Mouse (Mus musculus) spleen, postnatal 4 days (tissue): ENCODE measurements around the gene Gm49721.
"Not testable (repeated sequence)": the region's sequence is repeated elsewhere in the genome, so short reads cannot be mapped to it uniquely, and the experiment has no call there.

ENCODE experiments used
- DNase-seq, 2 experiments: peaks; one replicate each; pipeline ENCODE4 v3.0.0; 2022; ENCODE audit warnings: low spot score in 2 of 2

The Gm49721 gene

GRCm38 (mm10) chr17:6980144-6980543 lies 1.4 kb downstream of the Gm49721 start:
- not testable (repeated sequence) for DNase-seq

- DNase-seq, result not testable (repeated sequence)
Measured at GRCm38 (mm10) chr17:6986118-6986517, 7.4 kb downstream of the Gm49721 start.

GRCm38 (mm10) chr17:6995504-6995903 lies 16.8 kb downstream of the Gm49721 start:
- not testable (repeated sequence) for DNase-seq

- DNase-seq, result not testable (repeated sequence)
Measured at GRCm38 (mm10) chr17:6996826-6997225, 18.1 kb downstream of the Gm49721 start.

GRCm38 (mm10) chr17:6997778-6998490 lies 19.2 kb downstream of the Gm49721 start:
- not testable (repeated sequence) for DNase-seq

GRCm38 (mm10) chr17:7001790-7002585 lies 23.3 kb downstream of the Gm49721 start:
- DNase-seq, result not testable (repeated sequence)

- not testable (repeated sequence) for DNase-seq
Measured at GRCm38 (mm10) chr17:7003392-7003791, 24.7 kb downstream of the Gm49721 start.

GRCm38 (mm10) chr17:7005646-7006045 lies 26.9 kb downstream of the Gm49721 start:
- DNase-seq, result not testable (repeated sequence)

- DNase-seq, result not testable (repeated sequence)
Measured at GRCm38 (mm10) chr17:7008885-7009284, 30.2 kb downstream of the Gm49721 start.

- DNase-seq, result not testable (repeated sequence)
Measured at GRCm38 (mm10) chr17:7009440-7009839, 30.7 kb downstream of the Gm49721 start.

GRCm38 (mm10) chr17:7009901-7010300 lies 31.2 kb downstream of the Gm49721 start:
- not testable (repeated sequence) for DNase-seq

- DNase-seq, result not testable (repeated sequence)
Measured at GRCm38 (mm10) chr17:7014190-7014589, 35.5 kb downstream of the Gm49721 start.

GRCm38 (mm10) chr17:7025257-7025656 lies 46.6 kb downstream of the Gm49721 start, which contains the start of gene Gm1604a:
Gm1604a (plus strand) TSS chr17:7025568.
- DNase-seq, result not testable (repeated sequence)

GRCm38 (mm10) chr17:7025764-7026346 lies 47.2 kb downstream of the Gm49721 start:
- DNase-seq, result not testable (repeated sequence)

- DNase-seq, result not testable (repeated sequence)
Measured at GRCm38 (mm10) chr17:7030204-7030603, 51.5 kb downstream of the Gm49721 start.

GRCm38 (mm10) chr17:7030622-7031174 lies 52.0 kb downstream of the Gm49721 start:
- DNase-seq, result not testable (repeated sequence)

GRCm38 (mm10) chr17:7033192-7034166 lies 54.8 kb downstream of the Gm49721 start:
- not testable (repeated sequence) for DNase-seq

GRCm38 (mm10) chr17:7068997-7069539 lies 90.4 kb downstream of the Gm49721 start:
- DNase-seq, result not testable (repeated sequence)

GRCm38 (mm10) chr17:7069561-7070240 lies 91.0 kb downstream of the Gm49721 start:
- DNase-seq, result not testable (repeated sequence)

GRCm38 (mm10) chr17:7074494-7074893 lies 95.8 kb downstream of the Gm49721 start:
- not testable (repeated sequence) for DNase-seq
